Mouse (Mus musculus) thymus, postnatal 36 days (tissue): Measurements from ENCODE around the gene Tmem214.

Experiments used
- DNase-seq, 2 experiments: peaks; one replicate each; pipeline ENCODE4 v3.0.0; 2022; ENCODE audit warnings: mixed read lengths in 2 of 2

Tmem214 gene

DNA sequence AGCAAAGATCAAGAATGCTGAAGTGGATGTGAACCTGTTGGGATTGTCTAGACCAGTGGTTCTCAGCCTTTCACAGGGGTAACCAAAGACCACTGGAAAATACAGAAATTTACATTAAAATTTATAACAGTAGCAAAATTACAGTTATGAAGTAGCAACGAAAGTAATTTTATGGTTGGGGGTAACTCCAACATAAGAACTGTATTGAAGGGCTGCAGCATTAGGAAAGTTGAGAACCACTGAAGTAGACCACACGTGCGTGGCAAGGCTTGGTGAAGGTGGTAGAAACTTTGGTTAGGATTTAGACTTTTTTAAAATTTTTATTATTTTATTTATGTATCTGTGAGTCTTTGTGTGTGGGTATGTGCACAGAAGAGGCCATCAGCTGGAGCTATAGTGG, at the start of gene Tmem214:
Gene Tmem214 (plus strand): TSS at position 301 of the 400 bp plus-strand sequence.
- no peak for DNase-seq

DNA sequence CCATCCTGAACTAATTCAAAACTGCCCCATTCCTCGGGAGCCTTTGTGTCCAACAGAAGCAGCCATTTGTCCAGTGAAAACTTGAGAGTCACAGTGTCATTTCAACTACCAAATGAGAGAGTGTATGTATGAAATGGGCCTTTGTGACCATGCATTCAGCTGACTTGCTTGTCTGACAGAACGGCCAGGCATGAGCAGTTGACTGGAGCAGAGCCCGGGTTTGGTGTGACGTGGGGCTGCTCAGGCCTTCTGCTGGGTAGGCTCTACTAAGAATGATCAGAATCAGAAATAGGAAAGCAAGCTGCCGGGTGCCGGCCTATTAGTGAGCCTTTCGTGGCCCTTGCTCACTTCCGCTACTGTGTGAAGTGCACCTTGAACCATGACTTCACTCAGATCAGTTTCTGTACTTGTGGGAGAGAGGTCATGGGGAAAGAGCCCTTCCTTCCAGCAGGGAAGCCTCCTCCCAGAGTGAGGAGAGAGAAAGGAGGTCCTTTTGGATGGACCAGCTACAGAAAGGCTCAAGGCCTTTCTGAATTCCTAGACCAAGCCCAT, 49.0 kb upstream of the Tmem214 start:
- no peak for DNase-seq

DNA sequence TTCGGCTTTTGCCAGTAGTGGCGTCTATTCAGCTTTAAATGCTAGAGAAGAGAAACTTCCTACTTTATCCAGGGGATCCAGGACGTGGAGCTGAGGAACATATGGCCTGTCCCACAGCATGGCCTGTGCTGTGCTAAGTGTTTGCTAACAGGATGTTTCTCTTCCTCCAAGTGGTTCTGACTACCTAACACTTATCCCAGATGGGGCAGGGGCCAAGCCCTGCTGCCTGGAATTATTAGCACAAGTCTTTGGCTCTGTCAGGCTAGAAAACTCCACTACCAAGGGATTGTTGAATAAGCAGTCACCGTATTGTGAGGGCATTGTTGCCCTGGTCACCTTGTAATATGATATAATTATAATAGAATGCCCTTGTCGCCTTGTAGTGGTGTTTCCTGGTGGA, 45.1 kb upstream of the Tmem214 start:
- DNase-seq = no peak

DNA sequence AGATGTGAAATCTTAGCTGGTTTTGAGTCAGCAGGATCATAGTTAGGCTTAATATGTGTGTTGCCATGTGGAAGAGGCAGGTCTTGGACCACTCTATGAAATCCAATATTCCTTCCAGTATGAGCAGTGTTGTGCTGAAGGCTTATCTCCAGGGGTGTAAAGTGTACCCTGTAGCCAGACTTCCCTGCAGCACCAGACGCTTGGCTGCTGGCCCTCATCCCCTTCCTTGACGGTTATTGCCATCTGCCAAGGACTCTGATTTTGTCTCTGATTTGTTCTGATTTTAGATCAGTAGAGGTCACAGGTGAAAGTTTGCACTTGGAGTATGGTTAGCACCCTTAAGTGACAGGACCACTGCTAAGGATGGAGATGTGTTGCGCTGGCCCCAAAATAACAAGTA, 44.7 kb upstream of the Tmem214 start:
- no peak for DNase-seq

DNA sequence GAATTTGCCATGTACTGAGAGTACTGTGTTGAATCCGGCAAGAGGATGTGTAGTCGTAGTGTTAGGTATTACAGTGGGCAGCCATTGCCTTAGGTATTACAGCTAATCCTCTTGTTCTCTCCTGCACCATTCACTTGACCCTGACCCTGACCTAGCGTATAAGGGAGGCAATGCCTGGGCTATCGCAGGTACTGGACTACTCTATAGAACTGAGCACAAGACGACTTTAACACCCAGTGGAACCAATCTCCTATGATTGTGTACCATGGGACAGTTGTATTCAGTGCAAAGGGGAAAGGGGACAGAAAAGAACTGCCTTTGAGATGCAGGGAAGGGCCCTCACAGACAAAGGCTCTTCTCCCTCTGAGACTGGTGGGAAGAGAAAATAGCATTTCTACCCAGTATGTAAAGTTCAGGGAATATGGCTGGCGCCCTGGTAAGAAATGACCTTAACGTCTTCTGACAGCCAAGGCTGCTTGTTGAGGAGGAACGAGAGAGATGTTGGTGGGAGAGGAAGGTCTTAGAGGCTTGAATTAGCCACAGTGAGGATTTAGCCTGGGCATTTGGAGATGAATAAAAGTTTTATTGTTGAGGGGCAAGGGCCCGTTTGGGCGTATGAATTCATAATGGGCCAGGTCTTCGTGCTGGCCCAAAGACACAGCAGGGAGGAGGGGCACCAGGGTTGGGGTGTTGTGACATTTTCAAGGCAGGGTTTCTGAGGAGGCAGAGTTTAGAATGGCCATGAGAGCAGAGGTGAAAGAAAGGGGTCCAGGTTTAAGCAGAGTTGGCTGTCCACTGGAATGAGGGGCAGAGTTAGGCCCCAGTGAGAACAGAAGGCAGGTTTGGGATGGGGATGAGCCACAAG, 43.5 kb upstream of the Tmem214 start:
- DNase-seq = no peak

DNA sequence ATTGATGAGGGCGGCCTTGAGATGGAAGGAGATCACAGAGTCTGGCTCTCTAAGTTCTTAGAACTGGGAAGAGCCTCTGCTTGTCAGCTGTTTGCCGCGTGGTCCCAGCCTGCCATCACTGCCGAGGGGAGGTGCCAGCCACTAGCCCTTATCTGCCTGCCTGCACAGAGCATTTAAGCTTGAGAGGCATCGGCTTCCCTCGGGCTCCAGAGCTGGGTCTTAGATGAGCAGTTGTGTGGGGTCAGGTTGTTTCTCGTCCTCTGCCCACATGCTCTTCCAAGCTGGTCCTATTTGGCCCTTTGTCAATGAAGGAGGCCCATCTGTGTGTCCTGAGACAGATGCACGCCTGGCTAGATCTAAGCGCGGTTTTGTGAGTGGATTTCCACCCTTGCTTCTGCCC, 42.6 kb upstream of the Tmem214 start:
- DNase-seq = no peak

DNA sequence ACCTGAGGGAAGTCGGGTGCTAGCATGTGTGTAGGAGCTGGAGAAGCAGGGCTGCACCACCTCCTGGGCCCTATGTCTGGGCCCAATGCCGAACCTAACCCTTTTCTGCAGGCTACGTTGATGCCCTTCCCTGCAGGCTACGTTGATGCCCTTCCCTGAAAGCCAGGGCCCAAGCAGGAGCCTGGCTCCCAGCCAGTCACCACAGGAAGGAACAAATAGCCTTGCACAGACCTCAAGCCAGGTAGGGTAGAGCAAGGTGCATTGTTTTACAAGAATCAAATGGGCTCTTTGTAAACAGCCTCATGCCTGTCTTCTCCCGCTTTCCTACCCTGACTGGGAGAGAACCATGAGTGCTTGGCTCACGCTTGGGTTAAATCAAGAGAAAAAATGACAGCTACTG, 42.0 kb upstream of the Tmem214 start:
- DNase-seq = no peak

DNA sequence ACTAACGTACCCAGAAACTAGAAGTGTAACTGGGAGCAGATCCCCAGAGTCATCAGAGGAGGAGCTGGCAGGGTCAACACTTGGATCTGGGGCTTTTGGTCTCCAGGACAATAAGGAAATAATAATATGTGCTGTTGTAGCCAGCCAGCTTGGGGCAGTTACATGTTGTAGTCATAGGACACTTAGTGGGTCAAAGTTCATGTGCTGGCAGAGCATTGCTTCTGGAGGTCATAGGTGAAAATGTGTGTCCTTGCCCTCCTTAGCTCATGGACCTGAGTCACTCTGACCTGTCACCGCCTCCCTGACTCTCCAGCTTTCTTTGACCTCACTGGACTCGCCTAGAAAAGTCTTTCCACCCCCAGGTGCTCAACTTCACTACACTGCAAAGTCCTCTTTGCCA, 34.4 kb upstream of the Tmem214 start:
- no peak for DNase-seq

DNA sequence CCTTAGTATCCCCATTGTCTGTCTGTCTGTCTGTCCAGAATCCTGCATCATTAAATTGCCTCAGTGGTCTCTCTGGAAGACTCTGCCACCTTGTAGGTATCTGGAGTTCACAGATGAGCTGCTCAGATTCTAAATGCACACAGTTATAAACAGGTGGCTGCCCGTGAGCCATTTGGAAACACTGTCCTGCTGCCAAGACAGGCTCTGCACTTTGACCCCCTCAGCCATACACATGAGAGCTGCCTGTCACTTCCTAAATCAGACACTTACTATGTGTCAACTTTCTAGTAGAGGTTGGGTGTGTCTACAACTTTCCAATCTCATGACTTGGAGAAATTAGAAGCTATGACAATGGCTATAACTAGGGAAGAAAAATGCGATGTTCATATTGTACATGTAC, 28.1 kb upstream of the Tmem214 start:
- DNase-seq = no peak

DNA sequence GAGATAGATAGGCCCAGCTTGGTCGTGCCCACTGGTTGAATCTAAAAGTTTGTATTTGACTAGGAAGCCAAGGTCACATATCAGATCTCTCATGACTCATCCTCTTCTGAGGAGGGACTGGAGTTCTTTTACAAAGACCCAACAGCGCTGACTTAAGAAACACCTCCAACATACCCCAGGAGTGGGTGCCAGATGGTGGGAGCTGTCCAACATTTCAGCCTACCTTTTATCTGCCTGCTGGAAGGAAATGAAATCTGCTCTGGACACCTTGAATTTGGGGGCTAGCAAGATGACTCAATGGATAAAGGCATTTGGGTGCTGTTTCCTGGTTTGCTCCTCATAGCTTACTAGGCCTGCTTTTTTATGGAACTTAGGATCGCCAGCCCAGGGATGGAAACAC, 25.9 kb upstream of the Tmem214 start:
- DNase-seq = no peak

DNA sequence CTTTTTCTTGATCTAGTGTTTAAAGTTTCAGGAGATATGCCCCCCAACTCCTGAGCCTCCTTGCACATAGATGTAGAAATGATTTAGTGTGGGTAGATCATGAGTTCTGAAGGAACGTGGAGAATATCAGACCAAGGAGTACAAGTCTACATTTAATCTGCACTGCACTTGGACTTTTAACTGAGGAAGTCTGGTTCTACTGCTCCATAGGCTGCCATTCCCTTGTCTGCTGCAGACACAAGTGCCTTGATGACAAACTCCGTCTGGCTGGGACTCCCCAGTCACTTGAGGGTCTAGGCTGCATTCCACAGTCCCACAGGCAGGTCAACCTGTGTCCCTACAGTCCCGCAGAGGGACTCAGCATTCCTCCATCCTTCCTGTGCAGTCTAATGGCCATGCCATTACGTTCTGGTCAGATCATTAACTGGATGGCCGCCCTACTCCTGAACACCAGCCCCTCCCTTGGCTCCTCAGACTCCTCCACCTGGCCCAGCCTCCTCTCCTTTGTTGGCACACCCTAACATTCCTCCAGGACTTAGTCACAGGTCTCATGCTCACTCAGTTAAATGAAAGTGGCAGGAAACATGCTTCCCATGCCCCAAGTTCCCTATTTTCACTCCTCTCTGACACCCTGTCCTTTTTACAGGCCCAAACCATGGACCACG, 17.8 kb upstream of the Tmem214 start:
- no peak for DNase-seq

DNA sequence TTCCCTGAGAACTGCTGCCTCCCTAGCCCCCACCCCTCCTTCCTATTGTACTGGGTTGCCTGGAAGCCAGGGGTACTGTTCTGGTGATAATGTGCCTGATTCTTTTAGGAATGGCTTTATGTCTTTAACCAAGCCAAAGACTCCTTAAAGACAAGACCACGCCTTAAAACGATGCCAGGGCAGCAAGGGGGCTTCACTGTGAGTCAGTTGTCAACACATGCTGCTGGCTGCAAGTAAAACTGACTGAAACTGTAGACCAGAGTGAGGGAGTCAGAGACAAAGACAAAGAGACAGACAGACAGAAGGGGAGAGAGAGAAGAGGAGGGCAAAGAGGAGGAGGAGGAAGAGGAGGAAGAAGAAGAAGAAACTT, 17.3 kb upstream of the Tmem214 start:
- no peak for DNase-seq

DNA sequence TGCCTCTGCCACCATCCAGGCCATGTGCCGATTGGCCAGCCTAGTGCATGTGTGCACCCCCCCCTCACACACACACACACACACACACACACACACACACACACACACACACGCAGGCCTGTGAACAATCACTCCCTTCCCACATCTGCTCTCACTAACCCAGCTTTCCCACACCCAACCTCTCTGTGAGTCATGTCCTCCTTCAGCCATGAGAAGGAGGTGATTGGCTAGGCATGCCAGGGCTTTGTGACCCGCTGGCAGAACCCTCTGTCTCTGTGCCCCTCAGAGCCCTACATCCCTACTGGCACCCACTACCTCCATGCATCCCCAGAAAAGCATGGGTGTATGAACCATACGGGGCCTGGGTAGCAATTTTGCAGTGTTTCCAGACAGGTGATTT, 14.3 kb upstream of the Tmem214 start:
- no peak for DNase-seq

DNA sequence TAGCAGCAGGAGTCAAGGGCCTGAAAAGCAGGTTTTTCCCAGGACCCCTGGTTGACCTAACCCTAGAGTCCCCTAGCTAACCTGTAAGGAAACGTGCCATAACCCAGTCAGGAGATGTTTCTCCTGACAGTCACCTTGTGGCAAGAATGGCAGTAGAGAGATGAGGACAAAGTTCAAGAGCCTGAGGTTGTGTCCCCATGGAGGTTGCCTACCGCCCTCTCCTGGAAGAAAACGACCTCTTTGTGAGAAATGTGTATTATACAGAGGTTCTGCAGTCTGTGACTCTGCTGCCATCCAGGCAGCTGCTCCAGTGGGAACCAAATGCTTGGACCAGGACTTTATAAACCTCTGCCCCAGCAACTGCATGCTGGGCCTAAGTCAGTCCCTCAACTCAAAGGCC, 12.1 kb upstream of the Tmem214 start:
- no peak for DNase-seq

DNA sequence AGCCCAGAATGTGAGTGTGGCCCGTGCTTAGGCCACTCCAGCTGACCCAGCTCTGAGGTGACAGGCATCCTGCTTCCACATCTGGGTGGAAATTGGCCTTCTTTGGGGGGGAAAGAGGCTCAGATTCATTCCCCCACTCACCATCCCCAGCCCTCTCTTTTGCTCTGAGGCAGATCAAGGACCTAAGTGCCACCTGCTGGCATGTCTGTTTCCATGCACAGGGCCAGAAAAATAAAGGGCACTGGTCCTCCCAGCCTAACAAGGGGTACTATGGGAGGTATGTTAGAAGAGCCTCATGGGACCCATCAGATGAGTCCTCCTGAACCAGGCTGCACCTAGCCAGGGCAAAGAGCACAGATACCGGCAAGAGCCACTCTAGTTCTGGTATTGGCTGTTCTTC, 11.7 kb upstream of the Tmem214 start:
- DNase-seq = no peak

DNA sequence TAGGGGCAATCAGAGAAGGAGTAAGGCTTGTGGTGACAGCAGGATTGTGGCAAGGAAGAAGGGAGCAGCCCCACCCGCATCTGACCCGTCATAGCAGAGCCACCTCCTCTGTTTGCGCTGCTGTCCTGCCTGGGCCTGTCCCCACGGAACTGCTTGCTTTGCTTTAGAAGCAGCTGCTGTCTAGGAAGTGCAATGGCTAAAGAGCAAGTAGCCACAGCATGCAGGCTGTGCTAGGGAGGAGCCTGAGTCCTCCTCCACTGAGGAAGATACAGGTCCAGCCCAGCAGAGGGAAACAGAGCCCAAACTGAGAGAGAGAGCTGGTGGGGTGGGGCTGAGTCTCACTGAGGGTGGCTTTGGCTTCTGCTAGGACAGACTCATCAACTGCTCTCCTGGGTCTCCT, 4.0 kb upstream of the Tmem214 start:
- no peak for DNase-seq

DNA sequence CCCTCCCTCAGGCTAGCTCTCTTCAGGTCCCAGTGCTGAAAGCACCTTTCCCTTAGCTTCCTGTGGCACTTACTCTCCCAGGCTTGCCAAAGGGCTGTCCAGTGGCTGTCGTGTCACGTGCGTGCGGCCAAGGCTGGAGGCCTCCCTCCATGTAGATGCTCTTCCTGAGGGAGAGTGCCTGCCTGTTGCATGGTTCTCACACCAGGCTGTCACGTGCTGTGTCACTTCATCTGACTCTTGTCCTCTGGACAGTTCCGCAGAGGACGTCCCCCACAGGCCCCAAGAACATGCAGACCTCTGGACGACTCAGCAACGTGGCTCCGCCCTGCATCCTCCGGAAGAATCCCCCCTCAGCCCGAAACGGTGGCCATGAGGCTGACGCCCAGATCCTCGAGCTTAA, 3.5 kb upstream of the Tmem214 start:
- no peak for DNase-seq

DNA sequence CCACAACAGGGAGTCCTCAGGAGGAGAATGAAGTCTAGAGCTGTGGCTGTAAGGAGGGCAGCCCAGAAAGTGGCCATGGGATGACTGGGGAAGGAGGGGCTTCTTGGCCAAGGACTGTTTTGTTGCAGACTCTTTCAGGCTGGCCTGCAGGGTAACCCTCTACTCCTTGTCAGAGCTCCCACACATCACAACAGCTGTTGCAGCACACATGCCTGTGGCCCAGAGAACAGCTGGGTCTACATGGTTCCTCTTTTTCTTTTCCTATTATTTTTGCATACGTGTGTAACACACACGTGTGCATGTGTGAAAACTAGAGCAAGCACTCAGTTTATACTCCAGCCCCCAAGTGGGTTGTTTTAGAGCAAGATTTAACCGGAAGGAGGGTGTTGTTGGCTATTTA, 941 bp upstream of the Tmem214 start:
- no peak for DNase-seq

DNA sequence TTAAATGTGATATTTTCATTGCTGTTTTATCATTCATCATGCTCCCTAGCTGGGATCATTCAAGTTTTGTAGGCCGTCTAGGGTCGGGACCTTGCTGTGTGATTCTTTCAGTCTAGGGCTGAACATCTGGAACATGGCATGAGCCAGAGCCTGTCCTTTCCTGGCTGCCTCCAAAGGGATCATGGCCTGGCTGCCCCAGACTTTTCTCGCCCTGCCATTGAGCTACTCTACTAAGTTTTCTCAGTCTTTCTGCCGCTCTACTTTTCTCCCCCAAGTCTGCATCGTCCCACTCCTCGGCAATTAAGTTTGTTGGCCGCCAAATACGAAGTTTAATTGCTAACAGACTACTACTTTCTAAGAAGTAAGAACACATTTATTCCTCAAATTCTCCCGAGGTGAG, 1.2 kb downstream of the Tmem214 start:
- no peak for DNase-seq

DNA sequence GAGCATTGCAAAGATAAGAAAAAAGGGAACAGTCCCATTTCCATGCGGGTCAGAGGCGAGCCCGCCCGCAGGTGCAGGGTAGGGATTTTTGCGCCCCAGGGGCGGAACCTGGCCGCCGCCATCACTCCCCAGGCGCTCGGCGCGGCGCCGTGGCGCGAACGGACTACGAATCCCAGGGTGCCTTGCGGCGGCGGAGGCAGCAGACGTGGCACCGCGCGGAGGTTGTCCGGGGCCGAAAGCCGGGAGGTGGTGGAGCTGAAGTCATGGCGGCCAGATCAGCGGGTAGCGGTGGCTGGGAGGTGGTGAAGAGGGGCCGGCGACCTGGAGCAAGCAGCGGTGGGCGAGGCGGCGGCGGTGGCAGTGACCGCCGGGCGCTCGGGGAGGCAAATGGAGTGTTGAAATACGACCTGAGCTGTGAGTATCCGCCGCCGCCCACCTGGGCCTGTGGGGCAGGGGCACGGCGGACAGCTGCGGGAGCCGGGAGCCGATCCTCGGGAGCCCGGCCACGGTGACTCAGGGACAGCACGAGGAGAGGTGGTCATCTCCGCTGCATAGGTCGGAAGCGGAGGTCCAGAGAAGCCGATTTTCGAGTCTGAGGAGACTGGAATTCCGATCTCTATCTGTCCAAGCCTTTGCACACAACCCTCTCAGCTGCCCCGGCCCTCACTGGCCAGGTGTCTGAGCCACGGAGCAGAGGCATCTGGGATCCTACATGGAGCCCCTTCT, 1.8 kb downstream of the Tmem214 start:
- peak; percentile 93 for DNase-seq

DNA sequence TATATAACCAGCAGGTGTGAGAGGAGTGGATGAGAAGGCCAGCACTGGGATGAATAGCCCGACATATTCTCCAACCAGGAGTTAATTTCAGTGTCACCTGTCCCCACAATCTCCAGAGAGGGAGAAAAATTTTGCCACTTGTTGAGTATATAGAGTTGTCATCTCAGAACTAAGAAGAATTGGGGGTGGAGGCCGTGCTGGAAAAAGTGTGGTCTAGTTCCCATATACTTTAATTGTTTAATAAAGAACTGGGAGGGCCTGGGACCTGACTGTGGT, 2.3 kb downstream of the Tmem214 start:
- no peak for DNase-seq

DNA sequence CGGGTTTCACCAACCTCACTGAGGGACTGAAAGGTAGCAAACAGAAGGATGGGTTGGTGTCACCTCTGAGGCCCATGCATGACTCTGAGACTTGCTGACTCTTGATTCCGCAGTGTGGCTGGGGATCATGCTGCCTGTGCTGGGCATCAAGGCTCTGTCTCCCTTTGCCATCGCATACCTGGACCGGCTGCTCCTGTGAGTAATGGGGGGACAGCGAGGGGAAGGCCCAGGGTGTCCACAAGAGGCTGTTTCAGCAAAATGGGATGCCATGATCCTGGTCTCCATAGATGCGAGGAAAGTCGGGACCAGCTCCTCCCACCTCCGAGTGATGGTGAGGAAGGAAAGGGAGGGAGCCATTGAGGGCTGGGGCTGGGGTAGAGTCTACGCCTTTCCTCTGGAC, 4.8 kb downstream of the Tmem214 start:
- DNase-seq = no peak

DNA sequence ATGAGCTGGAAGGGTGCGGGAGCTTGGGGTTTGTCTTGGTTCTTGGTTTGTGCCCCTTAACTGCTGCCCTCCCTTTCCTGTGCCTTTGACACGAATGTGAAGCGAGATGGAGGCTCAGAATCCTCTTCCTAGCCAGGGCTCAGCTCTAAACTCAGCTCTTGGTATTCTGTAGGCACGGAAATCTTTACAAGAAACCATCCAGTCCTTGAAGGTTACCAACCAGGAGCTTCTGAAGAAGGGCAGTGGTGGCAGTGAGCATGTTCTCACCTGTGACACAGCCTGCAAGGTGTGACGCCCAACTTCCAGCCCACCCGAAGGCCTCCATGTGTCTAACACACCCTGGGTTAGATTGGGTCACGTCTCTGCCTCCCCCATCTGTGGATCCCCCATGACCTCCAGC, 6.6 kb downstream of the Tmem214 start:
- no peak for DNase-seq

DNA sequence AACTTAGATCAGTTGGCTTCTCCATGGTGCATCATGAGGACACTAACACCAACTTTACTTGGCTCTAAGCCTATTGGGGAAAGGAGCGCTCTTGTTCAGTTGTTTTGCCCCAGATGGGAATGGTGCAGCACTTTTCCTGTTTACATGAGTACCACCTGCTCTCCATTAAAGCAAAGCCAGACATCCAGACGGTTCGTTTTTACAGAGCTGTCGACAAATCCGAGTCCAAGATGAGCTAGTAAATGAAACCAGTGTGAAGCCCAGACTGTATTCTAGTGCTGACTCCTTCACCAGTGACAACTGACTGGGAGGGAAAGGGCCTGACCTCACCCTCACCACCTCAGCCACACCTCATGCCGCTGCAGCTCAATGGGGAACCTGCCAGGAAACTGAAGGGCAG, 10.8 kb downstream of the Tmem214 start:
- DNase-seq = no peak
